Mouse (Mus musculus) heart, postnatal 0 days (tissue): ENCODE measurements at regions not wholly inside any gene's neighbourhood (a gene's known extent, or its start where the extent isn't known, plus 50 kb on each side); places are given as distances from the start of the nearest gene placed in this dataset.

Source experiments
- CTCF ChIP-seq: IDR thresholded peaks from 2 replicates; pipeline ENCODE4 v1.5.1; 2016; ENCODE audit warnings: antibody characterized with exemption, control low read depth, low read depth
- EP300 ChIP-seq: IDR thresholded peaks from 2 replicates; pipeline ENCODE4 v1.6.1; 2016; ENCODE audit warnings: antibody characterized with exemption, low read depth

GRCm38 (mm10) chr6:95372938-95373337 lies 51.0 kb downstream of the Gm10234 start:
- TF ChIP-seq CTCF (no peak), EP300 (no peak)
